Mouse (Mus musculus): Measurements from ENCODE around the gene Gast. TPM values are rescaled to one million over a fixed set of nuclear protein-coding genes. Genes with fewer than 3 reads are reported as not detected.
"Not testable (repeated sequence)": the region's sequence is repeated elsewhere in the genome, so short reads cannot be mapped to it uniquely, and the experiment has no call there.

The Gast gene
- polyA plus RNA-seq, 2 experiments: not detected

GRCm38 (mm10) chr11:100301292-100301691 lies 32.9 kb upstream of the Gast start:
- Histone ChIP-seq H3K9me3 (ENCODE audit: control insufficient read depth, low read length) (no peaks in the 10 kb centered on the region), H3K27ac (no peak overlapping the region), H3K36me3 (replicated peaks; ENCODE audit: control insufficient read depth, insufficient read depth, low read depth) (no peaks in the 10 kb centered on the region), H3K4me2 (ENCODE audit: low read depth) (no peak overlapping the region), H3K9ac (replicated peaks) (no peak overlapping the region), H3K27me3 (ENCODE audit: control insufficient read depth, insufficient read depth, low read length) (no peaks in the 10 kb centered on the region), H3K4me1 (replicated peaks; ENCODE audit: control insufficient read depth in 2 of 2, insufficient read depth in 2 of 2, low read length in 1 of 2) (peaks cover 0 to 3% of the 10 kb centered on the region in 2 experiments; a peak in 2 of 4 replicates), H3K4me3 (ENCODE audit: insufficient read depth in 1 of 2, low read depth in 2 of 2, low read length in 2 of 2) (no peak overlapping the region)
- DNase-seq (ENCODE audit: low read depth in 3 of 3, low spot score in 3 of 3) (no peak), ATAC-seq (ENCODE audit: insufficient read depth) (no peak)
- 28% methylated on average over 5 of the region's 5 CpGs for WGBS (ENCODE audit: insufficient replicate concordance)
- TF ChIP-seq EP300 (IDR thresholded peaks at IDR 0.05; ENCODE audit: low read depth): no peak
- no peak for TF ChIP-seq CTCF (IDR thresholded peaks at IDR 0.05; ENCODE audit: low read depth)

DNA sequence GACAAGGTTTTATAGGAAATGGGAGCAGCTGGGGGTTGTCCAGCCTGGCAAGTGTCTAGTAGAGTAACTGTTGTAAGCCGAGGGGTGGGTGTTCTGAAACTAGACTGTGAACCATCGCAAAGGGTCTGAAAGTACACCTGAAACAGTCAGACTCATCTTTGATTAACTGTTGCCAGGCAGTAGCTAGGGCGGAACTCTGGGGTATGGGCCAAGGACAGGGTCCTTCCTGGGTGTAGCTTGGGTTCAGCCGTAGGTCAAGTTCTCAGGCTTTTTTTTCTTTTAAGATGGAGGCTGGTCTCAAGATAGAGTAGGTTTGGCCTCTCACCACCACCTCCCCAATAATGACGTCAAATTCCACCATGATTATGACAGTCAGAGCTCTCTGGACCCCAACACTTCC lies 26.3 kb upstream of the Gast start:
- DNase-seq (ENCODE audit: low read depth in 3 of 3, low spot score in 3 of 3) (no peak), ATAC-seq (ENCODE audit: insufficient read depth) (no peak)
- Histone ChIP-seq H3K36me3 (replicated peaks; ENCODE audit: control insufficient read depth, insufficient read depth, low read depth) (no peaks in the 10 kb centered on the region), H3K4me2 (ENCODE audit: low read depth) (no peak overlapping the region), H3K27me3 (ENCODE audit: control insufficient read depth, insufficient read depth, low read length) (no peaks in the 10 kb centered on the region), H3K4me1 (replicated peaks; ENCODE audit: control insufficient read depth in 2 of 2, insufficient read depth in 2 of 2, low read length in 1 of 2) (no peaks in the 10 kb centered on the region), H3K4me3 (ENCODE audit: insufficient read depth in 1 of 2, low read depth in 2 of 2, low read length in 2 of 2) (no peak overlapping the region), H3K9ac (replicated peaks) (no peak overlapping the region), H3K9me3 (ENCODE audit: control insufficient read depth, low read length) (no peaks in the 10 kb centered on the region), H3K27ac (no peak overlapping the region)
- 68% methylated on average over 5 of the region's 5 CpGs for WGBS (ENCODE audit: insufficient replicate concordance)
- no peak for TF ChIP-seq CTCF (IDR thresholded peaks at IDR 0.05; ENCODE audit: low read depth)
- TF ChIP-seq EP300 (IDR thresholded peaks at IDR 0.05; ENCODE audit: low read depth): no peak

- not testable (repeated sequence) for H3K27ac ChIP-seq; H3K36me3 ChIP-seq (replicated peaks; ENCODE audit: control insufficient read depth, insufficient read depth, low read depth); H3K4me1 ChIP-seq (replicated peaks; ENCODE audit: control insufficient read depth in 2 of 2, insufficient read depth in 2 of 2, low read length in 1 of 2); H3K4me3 ChIP-seq (ENCODE audit: insufficient read depth in 1 of 2, low read depth in 2 of 2, low read length in 2 of 2); H3K4me2 ChIP-seq (ENCODE audit: low read depth); H3K9ac ChIP-seq (replicated peaks); ATAC-seq (ENCODE audit: insufficient read depth); DNase-seq (ENCODE audit: low read depth in 3 of 3, low spot score in 3 of 3); H3K9me3 ChIP-seq (ENCODE audit: control insufficient read depth, low read length); H3K27me3 ChIP-seq (ENCODE audit: control insufficient read depth, insufficient read depth, low read length)
- WGBS (ENCODE audit: insufficient replicate concordance): 65% methylated on average over 6 of the region's 6 CpGs
Observed at GRCm38 (mm10) chr11:100308672-100309071, 25.5 kb upstream of the Gast start.

- Histone ChIP-seq H3K36me3 (replicated peaks; ENCODE audit: control insufficient read depth, insufficient read depth, low read depth) (no peaks in the 10 kb centered on the region), H3K4me1 (replicated peaks; ENCODE audit: control insufficient read depth in 2 of 2, insufficient read depth in 2 of 2, low read length in 1 of 2) (peaks cover 0 to 2% of the 10 kb centered on the region in 2 experiments; a peak in 1 of 4 replicates), H3K4me3 (ENCODE audit: insufficient read depth in 1 of 2, low read depth in 2 of 2, low read length in 2 of 2) (no peak overlapping the region), H3K27ac (no peak overlapping the region), H3K27me3 (ENCODE audit: control insufficient read depth, insufficient read depth, low read length) (no peaks in the 10 kb centered on the region), H3K9me3 (ENCODE audit: control insufficient read depth, low read length) (no peaks in the 10 kb centered on the region), H3K4me2 (ENCODE audit: low read depth) (no peak overlapping the region), H3K9ac (replicated peaks) (no peak overlapping the region)
- no peak for DNase-seq (ENCODE audit: low read depth in 3 of 3, low spot score in 3 of 3)
- no peak for TF ChIP-seq CTCF (IDR thresholded peaks at IDR 0.05; ENCODE audit: low read depth)
- TF ChIP-seq EP300 (IDR thresholded peaks at IDR 0.05; ENCODE audit: low read depth): no peak
- WGBS (ENCODE audit: insufficient replicate concordance): 53% methylated on average over 1 of the region's 1 CpGs
- no peak for ATAC-seq (ENCODE audit: insufficient read depth)
Observed at GRCm38 (mm10) chr11:100311656-100312055, 22.6 kb upstream of the Gast start.

DNA sequence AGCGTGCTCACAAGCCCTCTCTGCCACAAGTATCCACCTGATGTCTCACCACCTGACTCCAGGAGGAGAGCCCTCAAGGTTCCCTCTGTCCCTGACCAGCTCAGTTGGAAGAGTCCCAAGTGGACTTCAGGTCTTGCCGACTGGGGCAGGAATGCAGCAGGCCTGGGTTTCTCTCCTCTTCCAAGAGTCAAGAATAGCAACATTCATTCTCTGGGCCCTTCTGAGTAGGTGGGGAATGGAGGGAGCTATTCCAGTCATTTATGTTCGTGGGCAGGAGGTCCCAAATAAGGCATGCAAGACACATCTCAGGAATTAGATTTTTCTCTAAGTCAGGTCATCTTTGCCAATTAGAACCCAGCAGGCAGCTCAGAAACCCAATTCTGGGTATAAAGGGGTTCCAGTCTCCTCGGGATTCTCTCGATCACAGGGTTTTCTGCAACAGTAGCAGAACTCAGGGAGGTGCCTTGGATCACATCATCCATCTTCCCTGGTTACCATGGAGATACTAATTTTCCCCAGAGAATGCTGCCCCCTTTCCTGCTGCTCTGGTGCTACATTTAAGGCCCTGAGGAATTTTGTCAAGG lies 22.0 kb upstream of the Gast start:
- ATAC-seq (ENCODE audit: insufficient read depth) (no peak), DNase-seq (ENCODE audit: low read depth in 3 of 3, low spot score in 3 of 3) (no peak)
- H3K27me3 ChIP-seq (ENCODE audit: control insufficient read depth, insufficient read depth, low read length): no peaks in the 10 kb centered on the region
- no peaks in the 10 kb centered on the region for H3K36me3 ChIP-seq (replicated peaks; ENCODE audit: control insufficient read depth, insufficient read depth, low read depth)
- H3K4me1 ChIP-seq (replicated peaks; ENCODE audit: control insufficient read depth in 2 of 2, insufficient read depth in 2 of 2, low read length in 1 of 2): peaks cover 0 to 3% of the 10 kb centered on the region in 2 experiments; a peak in 1 of 4 replicates
- TF ChIP-seq CTCF (IDR thresholded peaks at IDR 0.05; ENCODE audit: low read depth): no peak
- TF ChIP-seq EP300 (IDR thresholded peaks at IDR 0.05; ENCODE audit: low read depth): no peak
- H3K4me2 ChIP-seq (ENCODE audit: low read depth): no peak overlapping the region
- no peak overlapping the region for H3K9ac ChIP-seq (replicated peaks)
- no peak overlapping the region for H3K27ac ChIP-seq
- no peaks in the 10 kb centered on the region for H3K9me3 ChIP-seq (ENCODE audit: control insufficient read depth, low read length)
- 35% methylated on average over 5 of the region's 5 CpGs for WGBS (ENCODE audit: insufficient replicate concordance)
- H3K4me3 ChIP-seq (ENCODE audit: insufficient read depth in 1 of 2, low read depth in 2 of 2, low read length in 2 of 2): no peak overlapping the region
